Mouse (Mus musculus) erythroblast, adult 5-6 weeks (primary cell): ENCODE data around the gene Dclre1b. TPM values are rescaled to one million over a fixed set of nuclear protein-coding genes. Genes with fewer than 3 reads are reported as not detected.
A peak's percentile ranks its signal among the peaks of the same experiment; 100 is the strongest.
"Not testable (repeated sequence)": the region's sequence is repeated elsewhere in the genome, so short reads cannot be mapped to it uniquely, and the experiment has no call there.

Experiments
- ATAC-seq: replicated peaks from 2 replicates; pipeline ENCODE4 v1.8.0; 2016; ENCODE audit warnings: moderate number of reproducible peaks, mild to moderate bottlenecking, moderate TSS enrichment, inconsistent platforms; ENCODE audit not compliant: poor library complexity, low FRiP score, severe bottlenecking
- total RNA-seq, 2 experiments: library from RNA; stranded (forward) in 1 of 2; stranded (reverse) in 1 of 2; fragments of 150-400 nt in 1 of 2; fragments of 200-764, 138-1000 nt in 1 of 2; gene quantifications; 2 replicates each; pipeline versions ENCODE4 v1.2.3 to v1.2.4; 2015 to 2017; ENCODE audit warnings: low replicate concordance in 2 of 2

Gene Dclre1b
- total RNA-seq (2015; ENCODE audit: low replicate concordance) (22.5 and 24.5 TPM in 2 replicates), total RNA-seq (2017; ENCODE audit: low replicate concordance) (14.1 and 19.1 TPM in 2 replicates)

DNA sequence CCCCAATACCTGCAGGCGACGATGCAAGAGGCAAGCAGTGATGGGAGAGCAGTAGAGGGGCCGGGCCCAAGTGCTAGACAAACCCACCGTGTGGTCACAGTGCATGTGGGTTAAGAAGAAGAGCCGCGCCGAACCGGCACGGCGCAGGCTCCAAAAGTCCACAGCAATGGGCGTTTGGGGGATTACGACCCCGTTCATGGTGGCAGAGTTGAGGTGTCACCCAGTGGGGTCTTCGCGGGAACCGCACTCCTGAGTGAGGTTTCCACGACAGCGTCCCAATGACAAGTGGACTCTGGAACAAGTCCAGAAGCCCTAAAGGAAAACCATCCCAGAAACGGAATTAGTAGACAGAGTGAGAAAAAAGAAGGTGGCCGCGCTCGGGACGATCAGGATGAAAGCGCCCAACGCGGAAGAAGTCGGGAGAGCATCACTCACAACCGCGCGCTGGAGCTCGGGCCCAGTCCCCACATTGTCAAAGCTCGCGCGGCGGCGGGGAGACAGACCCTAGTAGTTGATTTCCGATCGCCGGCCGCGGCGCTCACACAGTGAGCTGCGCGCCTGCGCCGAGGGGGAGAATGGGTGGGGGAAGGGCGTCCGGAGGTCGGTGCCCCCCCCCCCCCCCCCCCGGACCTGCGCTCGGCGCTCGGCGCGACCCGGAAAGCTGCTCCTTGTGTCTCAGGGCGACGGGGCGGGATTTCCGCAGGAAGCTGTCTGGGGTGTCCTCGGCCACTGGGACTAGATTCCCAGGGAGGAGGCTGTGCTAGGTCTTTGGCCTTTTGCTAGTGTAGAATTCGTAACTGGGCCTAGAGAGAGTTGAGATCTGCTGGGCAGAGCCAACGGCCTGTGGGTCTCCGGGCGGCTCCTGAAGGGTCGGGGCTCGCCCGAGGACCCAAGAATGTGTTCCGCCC, at the start of gene Dclre1b, which contains the start of the genes Ap4b1 and Gm43064:
Dclre1b (minus strand) TSS at position 554 of the 908 bp plus-strand sequence.
Ap4b1 (plus strand) TSS at position 630 of the 908 bp plus-strand sequence.
Gm43064 (plus strand) TSS at position 683 of the 908 bp plus-strand sequence.
- peak; percentile 74 for ATAC-seq

DNA sequence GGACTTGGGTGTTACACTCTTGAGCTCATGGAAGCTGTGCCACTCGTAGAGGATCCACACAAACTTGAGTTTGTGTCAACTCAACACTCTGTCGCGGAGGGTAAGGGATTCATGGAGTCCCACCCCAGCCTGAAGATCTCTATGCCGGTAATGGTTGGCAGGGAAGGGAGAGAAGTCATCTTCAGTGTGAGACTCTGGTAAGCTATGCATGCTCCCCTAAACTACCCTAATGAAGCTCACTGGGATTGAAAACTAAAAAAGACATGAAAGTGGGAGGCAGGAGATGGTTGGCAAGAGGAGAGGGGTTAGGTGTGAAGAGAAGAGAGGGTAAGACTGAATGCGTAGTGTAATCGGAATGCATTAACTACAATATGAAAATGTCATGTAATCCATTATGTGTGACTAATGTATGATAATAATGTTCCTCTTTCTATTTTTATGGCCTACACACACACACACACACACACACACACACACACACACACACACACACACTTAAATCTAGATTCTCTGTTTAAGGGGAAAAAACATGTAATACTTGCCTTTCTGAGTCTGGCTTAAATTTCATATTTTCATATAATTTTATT, 48.8 kb upstream of the Dclre1b start:
- ATAC-seq: no peak

DNA sequence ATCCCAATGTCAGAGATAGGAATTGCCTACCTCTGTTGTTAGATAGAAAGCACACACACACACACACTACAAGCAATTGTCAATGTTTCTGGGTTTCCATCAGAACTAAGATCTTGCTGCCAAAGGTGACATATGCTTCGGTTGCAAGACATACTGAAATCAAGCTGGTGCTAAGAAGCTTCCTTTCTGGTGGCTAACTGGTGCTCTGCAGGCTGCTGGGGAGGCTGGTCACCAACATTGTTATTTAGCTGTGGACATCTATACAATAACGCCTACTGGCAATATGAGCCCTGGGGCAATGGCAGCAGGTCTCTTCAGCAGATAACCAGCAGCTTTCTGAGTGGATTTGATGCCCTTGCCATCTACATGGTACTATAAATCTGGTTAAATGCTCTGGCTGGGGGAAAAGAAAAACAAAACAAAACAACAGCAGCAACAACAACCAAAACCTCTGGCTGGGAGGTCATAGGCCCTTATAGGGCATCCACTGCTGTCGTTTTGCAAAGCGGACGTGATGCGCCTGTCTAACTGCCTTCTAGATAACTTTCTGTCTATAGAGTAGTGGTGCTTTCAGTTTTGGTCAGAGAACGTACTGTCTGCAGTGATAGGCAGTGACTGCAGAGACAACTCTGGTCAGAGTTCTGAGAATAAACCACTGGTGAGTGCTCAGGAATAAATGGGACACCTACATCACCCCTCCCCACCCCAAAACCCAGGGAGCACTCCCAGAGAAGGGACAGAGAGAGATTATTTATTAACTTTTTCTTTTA, 48.0 kb upstream of the Dclre1b start:
- no peak for ATAC-seq

DNA sequence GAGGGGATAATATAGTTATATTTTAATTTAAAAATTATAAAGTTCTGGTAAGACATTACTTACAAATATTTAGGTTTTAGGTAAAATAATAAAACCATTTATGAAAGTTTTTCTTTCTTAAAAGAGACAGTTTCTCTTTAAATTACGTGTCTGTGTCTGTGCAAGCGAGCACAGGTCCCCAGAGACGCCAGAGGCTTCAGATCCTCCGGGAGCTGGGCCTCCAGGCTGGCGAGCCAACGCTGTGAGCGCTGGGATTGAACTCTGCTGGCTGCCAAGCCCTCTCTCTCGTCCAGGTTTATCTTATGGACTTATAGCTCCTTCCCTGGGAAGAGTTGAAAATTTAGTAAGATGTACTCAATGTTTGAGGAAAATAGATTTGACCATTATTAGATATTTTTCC, 44.6 kb upstream of the Dclre1b start:
- no peak for ATAC-seq

DNA sequence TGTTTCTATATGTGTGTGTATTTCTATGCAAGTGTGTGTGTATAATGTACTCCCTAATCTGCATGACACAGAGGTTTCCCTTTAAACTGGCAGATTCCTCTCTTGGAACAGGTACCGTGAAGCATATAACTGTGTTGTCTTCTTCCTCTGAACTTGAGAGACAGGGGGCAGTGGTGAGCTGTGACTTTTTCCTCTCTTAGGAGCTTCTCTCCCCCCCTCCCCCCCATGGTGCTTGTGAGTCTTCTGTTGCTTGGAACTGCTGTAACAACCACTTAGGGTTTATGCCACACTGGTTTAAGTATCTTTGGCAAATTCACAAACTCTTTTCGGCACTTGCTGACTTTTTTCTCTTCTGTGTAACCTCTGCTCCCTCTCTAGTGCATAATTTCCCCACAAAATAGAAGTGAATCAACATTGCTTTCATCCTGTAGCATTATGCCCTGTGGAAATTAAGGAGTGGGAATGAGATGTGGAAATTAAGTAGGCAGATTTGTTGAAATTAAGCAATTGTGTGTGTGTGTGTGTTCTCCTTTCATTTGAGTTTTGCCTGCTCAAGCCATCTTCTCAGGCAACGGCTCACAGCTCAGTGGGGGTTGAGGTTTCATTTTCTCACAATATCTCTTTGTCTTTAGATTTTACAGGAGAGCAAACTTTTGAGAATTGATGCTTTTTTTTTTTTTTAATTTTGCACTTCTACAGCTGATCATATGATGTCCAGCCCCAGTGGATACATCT, 43.5 kb upstream of the Dclre1b start:
- ATAC-seq: peak; percentile 52

DNA sequence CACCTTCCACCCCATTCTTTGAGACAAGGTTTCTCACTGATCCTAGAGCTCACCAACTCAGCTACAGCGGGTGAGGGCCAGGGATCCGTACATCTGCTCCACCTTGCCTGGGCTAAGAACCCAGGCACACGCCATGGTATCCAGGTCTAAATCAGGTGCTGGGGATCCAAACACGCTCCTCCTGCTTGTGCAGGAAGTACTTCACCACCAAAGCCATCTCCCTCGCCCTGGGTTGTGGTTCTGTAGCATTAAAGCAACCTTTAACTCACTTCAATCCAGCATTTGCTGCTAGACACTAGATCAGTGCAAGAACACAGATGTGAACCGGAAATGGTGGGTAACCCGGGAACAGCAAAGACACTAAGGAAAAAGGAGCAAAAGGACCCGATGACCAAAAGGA, 42.6 kb upstream of the Dclre1b start:
- no peak for ATAC-seq

DNA sequence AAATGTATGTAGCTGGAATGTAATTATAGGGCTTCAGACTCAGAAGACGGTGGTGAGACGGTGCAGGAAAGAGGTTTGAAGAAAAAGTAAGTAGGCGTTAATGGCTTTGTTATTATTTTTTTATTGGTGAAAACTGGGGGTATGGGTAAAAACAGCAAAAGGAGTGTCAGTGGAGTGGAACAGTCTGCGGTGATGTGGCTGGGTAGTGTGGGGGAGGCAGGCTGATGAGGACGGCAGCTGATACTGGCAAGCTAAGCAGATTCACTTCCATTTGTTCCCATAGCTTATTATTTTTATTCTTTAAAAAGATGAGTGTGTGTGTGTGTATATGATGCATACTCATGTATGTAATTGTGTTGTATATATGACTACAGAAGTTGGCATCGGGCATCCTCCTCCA, 42.2 kb upstream of the Dclre1b start:
- no peak for ATAC-seq

DNA sequence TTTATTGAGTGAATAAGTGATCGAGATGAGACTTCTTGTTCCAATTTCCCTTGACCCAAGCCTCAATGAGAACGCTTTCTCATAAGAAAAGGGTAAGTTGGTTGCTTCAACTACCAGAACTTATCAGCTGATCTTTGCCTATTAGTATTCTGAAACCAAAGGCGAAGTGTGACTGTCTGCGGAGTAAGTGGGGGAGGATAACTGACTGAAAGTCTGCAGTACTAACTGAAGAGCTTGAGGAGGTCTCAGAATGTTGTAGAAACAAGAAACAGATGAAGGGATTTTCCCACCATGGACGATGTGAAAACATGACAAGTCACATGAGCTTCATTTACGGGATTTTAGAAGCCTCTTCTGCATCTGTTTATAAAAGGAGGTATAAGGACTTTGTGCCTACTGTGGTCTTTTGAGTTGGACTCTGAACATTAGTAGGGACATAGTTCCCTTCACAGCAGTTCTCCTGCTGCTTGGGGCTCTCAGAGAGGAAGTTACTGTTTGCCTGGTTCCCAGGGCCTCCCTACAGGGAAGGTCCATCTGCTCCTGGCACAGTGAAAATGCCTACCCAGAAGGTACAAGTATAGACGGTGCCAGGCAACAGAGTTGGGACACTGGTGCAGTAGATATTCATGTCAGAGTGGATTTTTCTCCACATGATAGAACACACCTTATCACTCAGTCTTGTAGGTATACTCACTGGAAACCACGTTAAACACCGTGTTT, 41.6 kb upstream of the Dclre1b start:
- no peak for ATAC-seq

DNA sequence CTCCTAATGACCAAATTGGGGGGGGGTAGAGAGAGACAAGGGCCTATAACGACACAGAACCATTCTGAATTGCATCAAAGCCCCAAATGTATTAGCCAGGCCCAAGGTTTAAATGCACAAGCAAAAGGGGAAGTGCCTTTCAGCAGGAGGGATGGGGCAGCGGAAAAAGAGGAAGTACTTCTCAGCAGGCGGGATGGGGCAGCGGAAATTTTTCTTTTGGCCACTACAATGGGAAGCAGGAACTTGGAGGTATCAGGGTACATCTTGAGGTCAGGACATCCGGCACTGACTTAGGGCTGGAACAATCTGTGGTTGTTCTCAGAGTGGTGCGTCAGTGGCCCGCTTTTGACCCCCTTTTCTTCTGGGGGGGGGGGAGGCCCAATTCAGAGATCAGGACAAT, 31.7 kb upstream of the Dclre1b start:
- not testable (repeated sequence) for ATAC-seq

DNA sequence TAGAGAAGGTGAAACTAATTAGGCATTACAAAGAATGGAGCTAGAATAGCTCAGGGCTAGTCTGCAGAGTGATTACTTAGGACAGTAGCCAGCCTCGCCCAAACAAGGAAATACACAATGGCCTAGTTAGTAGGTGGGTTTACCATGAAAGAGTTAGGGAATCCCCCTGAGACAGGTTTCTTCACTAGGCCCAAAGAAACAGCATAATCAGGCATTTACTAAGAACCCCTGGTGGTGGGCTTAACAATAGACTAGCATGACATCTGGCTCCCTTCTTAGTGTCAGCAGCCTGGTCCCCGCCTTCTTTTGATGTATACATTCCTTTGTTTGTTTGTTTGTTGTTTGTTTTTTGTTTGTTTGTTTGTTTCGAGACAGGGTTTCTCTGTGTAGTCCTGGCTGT, 31.0 kb upstream of the Dclre1b start:
- ATAC-seq: not testable (repeated sequence)

DNA sequence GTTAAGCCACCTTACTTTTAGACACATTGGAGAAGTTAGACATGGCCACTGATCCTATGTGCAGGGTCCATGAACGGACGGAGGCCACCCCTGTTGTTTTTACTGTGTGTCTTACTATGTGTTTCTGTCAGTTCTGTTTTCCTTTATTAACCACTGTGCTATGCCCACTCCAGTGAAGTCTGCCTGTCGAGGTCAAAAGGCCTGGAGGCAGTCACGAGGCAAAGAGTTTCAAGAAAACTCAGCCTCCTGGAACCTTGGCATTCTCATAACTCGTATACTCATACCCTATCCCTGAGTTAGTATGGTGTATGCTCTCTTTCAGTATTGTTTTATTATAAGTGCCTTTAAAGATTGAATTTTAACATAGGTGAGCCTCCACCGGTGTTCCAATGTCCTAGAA, 30.5 kb upstream of the Dclre1b start:
- no peak for ATAC-seq

DNA sequence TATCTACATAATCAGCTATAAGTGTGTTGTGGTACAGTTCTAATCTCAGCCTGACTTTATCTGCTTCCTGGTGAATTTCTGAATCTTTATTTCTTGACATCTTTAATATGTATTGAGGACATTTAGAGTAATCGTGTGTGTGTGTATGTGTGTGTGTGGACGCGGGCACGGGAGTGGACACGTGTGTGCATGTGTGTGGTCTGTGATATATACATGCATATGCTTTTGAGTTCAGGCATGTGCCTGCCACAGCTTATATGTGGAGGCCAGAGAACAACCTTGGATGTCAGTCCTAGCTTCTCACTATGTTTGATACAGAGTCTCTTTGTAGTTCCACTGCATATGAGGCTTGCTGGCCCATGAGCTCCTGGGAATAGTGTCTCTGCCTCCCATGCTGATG, 27.2 kb upstream of the Dclre1b start:
- no peak for ATAC-seq

DNA sequence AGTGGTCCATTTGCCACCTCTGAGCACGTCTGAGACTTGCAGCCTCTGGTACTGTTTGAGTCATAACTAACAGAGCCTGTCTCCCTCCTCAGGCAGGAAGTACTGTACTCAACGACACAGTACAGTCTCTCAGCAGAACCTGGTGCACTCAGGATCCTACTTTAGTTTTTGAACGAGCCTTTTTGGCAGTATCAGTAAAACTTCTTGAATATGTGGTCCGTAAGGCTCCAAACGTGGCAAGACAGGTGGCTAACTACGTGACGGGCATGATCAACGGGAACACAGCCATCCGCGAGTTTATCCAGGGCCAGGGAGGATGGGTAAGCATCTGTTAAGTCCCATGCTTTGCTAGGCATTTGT, 26.7 kb upstream of the Dclre1b start:
- ATAC-seq: no peak

DNA sequence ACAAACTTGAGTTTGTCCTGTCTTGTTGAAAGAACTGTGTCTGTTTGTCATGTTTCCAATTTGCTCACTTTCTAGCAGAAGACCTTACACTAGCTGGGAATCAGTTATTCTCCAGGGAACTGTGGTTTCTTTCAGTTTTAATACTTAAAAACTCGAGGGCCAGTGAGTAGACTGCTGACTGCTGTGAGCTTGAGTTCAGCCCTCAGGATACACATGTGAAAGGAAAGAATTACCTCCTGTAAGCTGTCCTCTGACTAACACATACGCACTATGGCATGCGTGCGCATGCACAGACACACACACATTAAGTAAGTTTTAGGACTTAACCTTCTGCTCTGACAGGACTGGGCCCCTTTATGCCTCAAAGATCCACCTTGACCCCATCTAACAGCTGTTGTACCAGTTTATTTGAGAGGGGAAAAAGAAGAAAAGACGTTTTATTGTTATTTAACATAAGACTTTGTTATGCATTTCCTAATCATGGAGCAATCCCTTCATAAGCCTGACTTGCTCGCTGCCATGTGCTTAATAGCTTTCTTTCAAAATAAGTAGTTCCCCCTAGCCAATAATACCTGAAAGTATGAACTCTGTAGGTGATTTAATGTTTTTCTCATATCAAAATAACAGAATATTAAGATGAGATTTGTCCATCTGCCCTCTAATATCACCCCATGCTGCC, 26.2 kb upstream of the Dclre1b start:
- ATAC-seq: no peak

DNA sequence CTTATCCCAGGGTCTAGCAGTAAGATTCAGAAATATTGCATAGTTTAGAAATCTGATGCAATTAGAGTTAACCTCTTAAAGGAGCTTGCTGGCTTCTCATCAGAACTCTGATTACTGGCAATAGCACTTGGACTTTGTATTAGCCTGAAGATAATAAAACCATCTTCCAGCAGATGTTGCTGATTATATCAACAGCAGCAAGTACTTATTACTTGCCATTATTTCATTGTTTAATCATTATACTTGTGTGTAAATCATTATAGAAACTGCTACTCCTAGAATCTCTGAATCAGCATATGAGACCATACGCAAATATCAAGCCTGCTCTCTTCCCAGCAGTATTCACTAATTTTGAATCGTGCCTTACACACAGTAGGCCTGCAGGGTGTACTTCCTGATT, 24.8 kb upstream of the Dclre1b start:
- ATAC-seq: no peak

DNA sequence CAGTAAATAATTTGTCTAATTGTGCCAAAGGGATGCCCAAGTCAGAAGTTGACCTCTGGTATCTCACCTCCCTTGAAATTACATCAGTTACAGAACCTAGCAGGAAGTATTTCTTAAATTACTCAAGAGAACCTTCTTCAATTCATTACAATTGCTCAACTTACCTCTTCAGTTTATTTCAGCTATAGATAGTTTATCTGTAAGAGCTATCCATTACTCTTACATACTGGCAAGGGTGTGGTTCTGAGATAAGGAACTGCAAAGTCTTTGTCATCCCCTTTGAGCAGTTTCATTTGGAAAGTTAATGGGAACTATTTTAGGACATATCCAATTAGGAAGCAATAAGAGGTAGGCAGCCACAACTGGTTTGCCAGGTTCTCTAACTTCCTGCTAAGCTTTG, 23.2 kb upstream of the Dclre1b start, which contains the start of gene Bcl2l15:
Bcl2l15 (plus strand) TSS at position 176 of the 400 bp plus-strand sequence.
- no peak for ATAC-seq

DNA sequence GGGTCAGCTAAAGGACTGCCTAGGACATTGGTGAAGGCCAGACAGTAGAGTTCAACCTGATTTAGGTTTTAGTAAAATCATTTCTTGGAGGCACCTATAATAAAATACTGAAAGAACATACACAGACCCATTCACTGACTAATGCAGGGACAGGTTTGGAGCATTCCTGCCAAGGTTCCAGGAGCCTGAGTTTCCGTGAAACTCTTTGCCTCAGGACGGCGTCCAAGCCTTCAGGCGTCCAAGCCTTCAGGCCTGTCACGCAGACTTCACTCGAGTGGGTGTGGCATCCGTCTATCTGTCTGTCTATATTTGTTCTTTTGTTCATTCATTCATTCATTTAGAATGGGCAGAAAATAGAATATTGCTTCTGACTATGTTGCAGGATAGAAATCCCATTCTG, 21.9 kb upstream of the Dclre1b start:
- no peak for ATAC-seq

DNA sequence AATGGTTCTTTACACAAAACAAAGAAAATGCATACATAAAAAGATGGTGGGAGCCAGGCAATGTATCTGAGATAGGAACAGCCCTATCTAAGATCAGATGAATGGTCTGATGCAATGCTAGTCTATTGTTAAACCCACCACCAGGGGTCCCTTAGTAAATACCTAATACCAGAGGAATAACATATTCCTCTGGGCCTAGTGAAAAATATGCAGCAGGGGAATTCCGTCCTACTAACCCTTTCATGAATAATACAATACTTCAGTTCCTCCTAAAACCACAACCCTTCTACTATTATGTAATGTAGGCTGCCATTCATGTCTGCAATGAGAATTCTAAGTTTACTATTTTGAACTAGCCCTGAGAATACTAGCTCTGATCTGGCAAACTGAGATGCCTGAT, 21.4 kb upstream of the Dclre1b start:
- not testable (repeated sequence) for ATAC-seq
